19 mouse cellular contexts compared by ENCODE assay signal in genomic region chr3:73698889-73699288, GRCm38 (mm10). TPM values are rescaled to one million over a fixed set of nuclear protein-coding genes. Genes with fewer than 3 reads are reported as not detected.
"Had no signal": no experiment of that assay in that cellular context is flagged by ENCODE, and none has a peak within 500 bp of the region (broad histone marks: within the 10 kb centered on the region; RNA-seq: fewer than 3 reads in every experiment).

No protein-coding gene starts in this region.

- H3K27me3 ChIP-seq: liver, embryonic 13.5 days; midbrain, embryonic 12.5 days; midbrain, embryonic 15.5 days; neural tube, embryonic 12.5 days; neural tube, embryonic 15.5 days; stomach, embryonic 15.5 days had no signal

- H3K27ac ChIP-seq: liver, embryonic 13.5 days; macrophage; midbrain, embryonic 12.5 days; midbrain, embryonic 15.5 days; neural tube, embryonic 12.5 days; neural tube, embryonic 15.5 days; stomach, embryonic 15.5 days had no signal

- DNase-seq: kidney, adult 18-20 months; kidney, adult 9 months; kidney, postnatal 14 days; kidney, postnatal 4 days; liver, embryonic 13.5 days; lung, embryonic 14.5 days; right cerebral cortex, postnatal 14 days; spleen, adult 18-20 months; thymus, adult 2 months; thymus, postnatal 14 days; thymus, postnatal 4 days had no signal

- H3K4me3 ChIP-seq: liver, embryonic 13.5 days; midbrain, embryonic 12.5 days; midbrain, embryonic 15.5 days; neural tube, embryonic 12.5 days; neural tube, embryonic 15.5 days; stomach, embryonic 15.5 days had no signal

- ATAC-seq: intestine, embryonic 16.5 days; lung, postnatal 0 days; midbrain, embryonic 15.5 days had no signal

- H3K4me2 ChIP-seq: liver, embryonic 13.5 days; lung, embryonic 14.5 days; midbrain, embryonic 12.5 days; midbrain, embryonic 15.5 days; neural tube, embryonic 12.5 days; neural tube, embryonic 15.5 days; stomach, embryonic 15.5 days had no signal

- H3K9me3 ChIP-seq: liver, embryonic 13.5 days; midbrain, embryonic 12.5 days; midbrain, embryonic 15.5 days; neural tube, embryonic 12.5 days; neural tube, embryonic 15.5 days; stomach, embryonic 15.5 days had no signal

- H3K36me3 ChIP-seq: liver, embryonic 13.5 days; midbrain, embryonic 12.5 days; midbrain, embryonic 15.5 days; neural tube, embryonic 12.5 days; neural tube, embryonic 15.5 days; stomach, embryonic 15.5 days had no signal

- H3K9ac ChIP-seq: liver, embryonic 13.5 days; lung, embryonic 14.5 days; midbrain, embryonic 12.5 days; midbrain, embryonic 15.5 days; neural tube, embryonic 12.5 days; neural tube, embryonic 15.5 days; stomach, embryonic 15.5 days had no signal

- H3K4me1 ChIP-seq: liver, embryonic 13.5 days; midbrain, embryonic 12.5 days; midbrain, embryonic 15.5 days; neural tube, embryonic 12.5 days; neural tube, embryonic 15.5 days; stomach, embryonic 15.5 days had no signal

RNA-seq across cellular contexts. Expression of gene Bche, which starts 9.3 kb away (rescaled TPM):
- polyA plus RNA-seq: macrophage had no signal
